Mouse (Mus musculus): Measurements from ENCODE around the gene Gga1. TPM values are rescaled to one million over a fixed set of nuclear protein-coding genes. Genes with fewer than 3 reads are reported as not detected.

Gga1 gene
- polyA plus RNA-seq, 1 experiment from 2014 or later, result 44.8 TPM

GRCm38 (mm10) chr15:78850059-78850824 lies 26.7 kb upstream of the Gga1 start:
- Histone ChIP-seq H3K4me1 (ENCODE audit: control insufficient read depth, insufficient read depth, low read length) (peaks cover 22% of the 10 kb centered on the region), H3K9me3 (ENCODE audit: control insufficient read depth, low read length) (no peaks in the 10 kb centered on the region), H3K4me3 (ENCODE audit: low read length) (no peak overlapping the region), H3K4me2 (replicated peaks; ENCODE audit: low read depth, low read length) (no peak overlapping the region), H3K9ac (ENCODE audit: low read depth, low read length) (no peak overlapping the region), H3K27me3 (ENCODE audit: control insufficient read depth, insufficient read depth, low read length) (no peaks in the 10 kb centered on the region), H3K36me3 (ENCODE audit: control insufficient read depth, insufficient read depth, low read length) (peaks cover 18% of the 10 kb centered on the region; the same call in 1 of the 2 replicates), H3K27ac (ENCODE audit: low read depth, low read length) (peak overlapping the region; percentile 52; the same call in 1 of the 2 replicates)
- ATAC-seq (ENCODE audit: low FRiP score, low TSS enrichment), result no peak; the same call in 1 of the 2 replicates
- 68% methylated on average over 15 of the region's 15 CpGs for WGBS

DNA sequence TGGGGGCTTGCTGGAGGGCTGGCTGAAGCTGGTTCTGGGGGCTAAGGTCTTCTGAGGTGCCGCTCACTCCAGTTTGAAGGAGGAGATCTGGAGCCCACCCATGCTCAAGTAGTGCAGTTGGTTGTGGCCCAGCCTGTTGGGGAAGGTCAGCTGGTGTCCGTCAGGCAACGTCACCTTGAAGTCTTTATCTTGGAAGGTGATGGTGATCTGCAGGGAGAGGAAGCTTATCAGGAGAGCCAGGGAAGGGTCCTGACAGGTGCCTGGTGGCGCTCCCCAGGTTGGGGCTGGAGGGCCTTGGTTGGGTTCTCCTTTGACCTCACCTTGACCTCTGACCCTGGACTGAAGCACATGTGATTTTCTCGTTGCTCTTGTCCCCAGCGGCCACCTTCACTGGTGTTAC lies 26.0 kb upstream of the Gga1 start:
- no peak overlapping the region for H3K4me3 ChIP-seq (ENCODE audit: low read length)
- no peak overlapping the region for H3K9ac ChIP-seq (ENCODE audit: low read depth, low read length)
- ATAC-seq (ENCODE audit: low FRiP score, low TSS enrichment), result no peak
- H3K36me3 ChIP-seq (ENCODE audit: control insufficient read depth, insufficient read depth, low read length), result peaks cover 18% of the 10 kb centered on the region; the same call in 1 of the 2 replicates
- H3K4me2 ChIP-seq (replicated peaks; ENCODE audit: low read depth, low read length), result no peak overlapping the region
- peak overlapping the region; percentile 52; the same call in 1 of the 2 replicates for H3K27ac ChIP-seq (ENCODE audit: low read depth, low read length)
- H3K27me3 ChIP-seq (ENCODE audit: control insufficient read depth, insufficient read depth, low read length), result no peaks in the 10 kb centered on the region
- 69% methylated on average over 6 of the region's 6 CpGs for WGBS
- no peaks in the 10 kb centered on the region for H3K9me3 ChIP-seq (ENCODE audit: control insufficient read depth, low read length)
- H3K4me1 ChIP-seq (ENCODE audit: control insufficient read depth, insufficient read depth, low read length), result peaks cover 16% of the 10 kb centered on the region; the same call in 1 of the 2 replicates

GRCm38 (mm10) chr15:78851505-78852153 lies 25.4 kb upstream of the Gga1 start:
- Histone ChIP-seq H3K9ac (ENCODE audit: low read depth, low read length) (no peak overlapping the region), H3K9me3 (ENCODE audit: control insufficient read depth, low read length) (no peaks in the 10 kb centered on the region), H3K27ac (ENCODE audit: low read depth, low read length) (no peak overlapping the region), H3K36me3 (ENCODE audit: control insufficient read depth, insufficient read depth, low read length) (peaks cover 18% of the 10 kb centered on the region; the same call in 1 of the 2 replicates), H3K4me1 (ENCODE audit: control insufficient read depth, insufficient read depth, low read length) (peaks cover 12% of the 10 kb centered on the region; the same call in 1 of the 2 replicates), H3K4me2 (replicated peaks; ENCODE audit: low read depth, low read length) (0 out of 2 replicates have a peak overlapping the region, but pooled peaks have one; percentile 12), H3K4me3 (ENCODE audit: low read length) (no peak overlapping the region), H3K27me3 (ENCODE audit: control insufficient read depth, insufficient read depth, low read length) (no peaks in the 10 kb centered on the region)
- peak; percentile 80 for ATAC-seq (ENCODE audit: low FRiP score, low TSS enrichment)
- 16% methylated on average over 13 of the region's 13 CpGs for WGBS

DNA sequence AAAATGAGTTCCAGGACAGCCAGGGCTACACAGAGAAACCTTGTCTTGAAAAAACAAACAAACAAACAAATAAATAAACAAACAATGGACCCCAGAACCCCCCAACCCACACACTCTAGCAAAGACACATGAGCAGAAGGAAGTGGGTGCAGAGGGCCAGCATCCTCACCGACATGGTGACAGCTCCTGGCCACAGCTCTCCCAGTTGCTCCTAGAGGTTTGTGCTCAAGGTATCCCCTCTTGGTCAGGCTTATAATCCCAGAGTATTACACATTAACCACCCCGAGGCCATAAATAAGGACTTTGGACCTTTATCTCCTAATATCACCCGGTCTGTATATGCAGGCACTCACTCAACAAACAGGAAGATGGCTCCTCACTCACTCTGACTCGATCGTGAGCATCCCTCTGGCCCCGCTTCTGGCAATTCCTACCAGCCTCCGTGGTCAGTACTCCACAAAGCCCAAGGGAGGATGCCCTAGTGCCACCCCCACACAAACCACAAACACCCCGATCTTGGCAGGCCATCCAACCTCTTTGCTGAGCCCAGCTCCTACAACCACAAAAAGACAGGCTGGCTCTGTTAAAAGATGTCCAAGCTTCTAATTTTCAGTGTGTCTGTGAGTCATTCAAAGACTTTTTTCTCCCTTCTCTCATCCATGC lies 21.6 kb upstream of the Gga1 start, which contains the start of gene Lgals2:
Gene Lgals2, minus strand, starts transcription at position 227 of the 663 bp plus-strand sequence.
- no peak within 1 kb of the TSS for H3K4me2 ChIP-seq (replicated peaks; ENCODE audit: low read depth, low read length)
- ATAC-seq (ENCODE audit: low FRiP score, low TSS enrichment), result no peak
- H3K27me3 ChIP-seq (ENCODE audit: control insufficient read depth, insufficient read depth, low read length), result no peaks in the 10 kb centered on the region
- H3K36me3 ChIP-seq (ENCODE audit: control insufficient read depth, insufficient read depth, low read length), result no peaks in the 10 kb centered on the region
- H3K4me3 ChIP-seq (ENCODE audit: low read length), result no peak within 1 kb of the TSS
- H3K27ac ChIP-seq (ENCODE audit: low read depth, low read length), result no peak within 1 kb of the TSS
- 70% methylated on average over 8 of the region's 8 CpGs for WGBS
- H3K9me3 ChIP-seq (ENCODE audit: control insufficient read depth, low read length), result no peaks in the 10 kb centered on the region
- H3K9ac ChIP-seq (ENCODE audit: low read depth, low read length), result no peak within 1 kb of the TSS
- H3K4me1 ChIP-seq (ENCODE audit: control insufficient read depth, insufficient read depth, low read length), result peaks cover 13% of the 10 kb centered on the region

GRCm38 (mm10) chr15:78857009-78857408 lies 20.0 kb upstream of the Gga1 start:
- H3K4me2 ChIP-seq (replicated peaks; ENCODE audit: low read depth, low read length), result no peak overlapping the region
- no peak overlapping the region for H3K27ac ChIP-seq (ENCODE audit: low read depth, low read length)
- H3K36me3 ChIP-seq (ENCODE audit: control insufficient read depth, insufficient read depth, low read length), result no peaks in the 10 kb centered on the region
- WGBS, result 84% methylated on average over 7 of the region's 7 CpGs
- no peak for ATAC-seq (ENCODE audit: low FRiP score, low TSS enrichment)
- H3K4me1 ChIP-seq (ENCODE audit: control insufficient read depth, insufficient read depth, low read length), result peaks cover 3% of the 10 kb centered on the region; the same call in 1 of the 2 replicates
- no peak overlapping the region for H3K9ac ChIP-seq (ENCODE audit: low read depth, low read length)
- no peak overlapping the region for H3K4me3 ChIP-seq (ENCODE audit: low read length)
- H3K27me3 ChIP-seq (ENCODE audit: control insufficient read depth, insufficient read depth, low read length), result no peaks in the 10 kb centered on the region
- no peaks in the 10 kb centered on the region for H3K9me3 ChIP-seq (ENCODE audit: control insufficient read depth, low read length)

- Histone ChIP-seq H3K4me3 (ENCODE audit: low read length) (no peak overlapping the region), H3K27me3 (ENCODE audit: control insufficient read depth, insufficient read depth, low read length) (no peaks in the 10 kb centered on the region), H3K9me3 (ENCODE audit: control insufficient read depth, low read length) (no peaks in the 10 kb centered on the region), H3K27ac (ENCODE audit: low read depth, low read length) (peak overlapping the region; percentile 12; the same call in 1 of the 2 replicates), H3K4me2 (replicated peaks; ENCODE audit: low read depth, low read length) (no peak overlapping the region), H3K36me3 (ENCODE audit: control insufficient read depth, insufficient read depth, low read length) (no peaks in the 10 kb centered on the region), H3K4me1 (ENCODE audit: control insufficient read depth, insufficient read depth, low read length) (peaks cover 5% of the 10 kb centered on the region; the same call in 1 of the 2 replicates), H3K9ac (ENCODE audit: low read depth, low read length) (no peak overlapping the region)
- no peak for ATAC-seq (ENCODE audit: low FRiP score, low TSS enrichment)
- WGBS, result 70% methylated on average over 4 of the region's 4 CpGs
These were observed 17.7 kb upstream of the Gga1 start for GRCm38 (mm10) chr15:78859311-78859710.

DNA sequence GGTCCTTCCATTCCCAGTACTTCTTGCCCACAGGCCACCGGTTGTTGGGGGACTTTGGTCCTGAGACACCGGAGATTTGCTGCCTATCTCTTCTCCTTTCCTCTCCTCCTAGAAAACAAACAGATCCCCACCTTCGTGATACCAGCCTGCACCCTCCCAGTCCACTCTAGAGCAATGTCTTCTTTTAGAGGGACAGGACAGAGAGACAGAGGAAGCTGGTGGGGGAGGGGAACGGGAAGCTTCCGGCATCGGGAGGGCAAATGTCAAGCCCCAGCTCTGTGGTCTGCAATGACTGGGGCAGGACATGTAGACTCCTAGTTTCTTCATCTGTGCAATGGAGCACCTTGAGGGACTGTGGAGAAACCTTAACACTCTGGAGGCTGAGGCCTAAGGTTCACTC lies 17.3 kb upstream of the Gga1 start:
- ATAC-seq (ENCODE audit: low FRiP score, low TSS enrichment), result no peak
- no peak overlapping the region for H3K9ac ChIP-seq (ENCODE audit: low read depth, low read length)

DNA sequence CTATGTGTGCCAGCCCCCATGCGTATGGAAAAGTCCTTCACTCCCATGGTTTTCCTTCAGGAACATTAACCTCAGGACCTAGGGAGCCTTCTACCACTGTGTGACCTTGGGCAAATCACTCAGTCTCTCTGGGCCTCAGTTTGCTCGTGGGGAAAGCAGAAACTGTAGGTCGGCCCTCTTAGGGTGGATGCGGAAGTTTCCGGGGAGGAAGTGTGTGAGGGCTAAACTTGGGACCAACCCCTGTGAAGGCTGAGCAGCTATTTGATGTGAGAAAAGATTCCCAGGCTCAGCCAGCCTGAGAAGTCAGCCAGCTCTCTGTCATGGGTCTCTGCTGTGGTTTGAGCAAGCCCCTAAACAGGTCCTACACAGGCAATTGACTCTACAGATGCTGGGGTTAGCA lies 14.7 kb upstream of the Gga1 start:
- no peaks in the 10 kb centered on the region for H3K36me3 ChIP-seq (ENCODE audit: control insufficient read depth, insufficient read depth, low read length)
- H3K27ac ChIP-seq (ENCODE audit: low read depth, low read length), result no peak overlapping the region
- H3K27me3 ChIP-seq (ENCODE audit: control insufficient read depth, insufficient read depth, low read length), result no peaks in the 10 kb centered on the region
- no peak for ATAC-seq (ENCODE audit: low FRiP score, low TSS enrichment)
- no peak overlapping the region for H3K9ac ChIP-seq (ENCODE audit: low read depth, low read length)
- no peaks in the 10 kb centered on the region for H3K9me3 ChIP-seq (ENCODE audit: control insufficient read depth, low read length)
- 90% methylated on average over 5 of the region's 5 CpGs for WGBS
- no peak overlapping the region for H3K4me2 ChIP-seq (replicated peaks; ENCODE audit: low read depth, low read length)
- H3K4me1 ChIP-seq (ENCODE audit: control insufficient read depth, insufficient read depth, low read length), result peaks cover 5% of the 10 kb centered on the region; the same call in 1 of the 2 replicates
- H3K4me3 ChIP-seq (ENCODE audit: low read length), result no peak overlapping the region

More for the DNA sequence above, 17.3 kb upstream of the Gga1 start:
- Histone ChIP-seq H3K4me2 (replicated peaks; ENCODE audit: low read depth, low read length) (no peak overlapping the region), H3K27ac (ENCODE audit: low read depth, low read length) (no peak overlapping the region), H3K9me3 (ENCODE audit: control insufficient read depth, low read length) (no peaks in the 10 kb centered on the region), H3K27me3 (ENCODE audit: control insufficient read depth, insufficient read depth, low read length) (no peaks in the 10 kb centered on the region), H3K4me1 (ENCODE audit: control insufficient read depth, insufficient read depth, low read length) (peaks cover 5% of the 10 kb centered on the region; the same call in 1 of the 2 replicates), H3K36me3 (ENCODE audit: control insufficient read depth, insufficient read depth, low read length) (no peaks in the 10 kb centered on the region), H3K4me3 (ENCODE audit: low read length) (no peak overlapping the region)
- WGBS, result 68% methylated on average over 6 of the region's 6 CpGs

All from kidney, embryonic 14.5 days (tissue).